Mouse (Mus musculus) spleen, adult 18-20 months (tissue): ENCODE data around the gene Itga6.
"Not testable (repeated sequence)": the region's sequence is repeated elsewhere in the genome, so short reads cannot be mapped to it uniquely, and the experiment has no call there.

Experiments
- DNase-seq, 2 experiments: peaks; one replicate each; pipeline ENCODE4 v3.0.0; 2022; ENCODE audit warnings: mixed read lengths in 2 of 2

The Itga6 gene

GRCm38 (mm10) chr2:71905154-71905553 is 159.7 kb downstream of the Itga6 start:
- DNase-seq: no peak

GRCm38 (mm10) chr2:71906356-71906755 is 160.9 kb downstream of the Itga6 start:
- DNase-seq: not testable (repeated sequence)
